12 mouse cellular contexts compared by ENCODE assay signal in genomic region chr4:32170460-32171192, GRCm38 (mm10).
DNase-seq lines count a peak whose midpoint lies in the region; ATAC-seq lines count a peak whose summit lies in the region.
"Had no signal": no experiment of that assay in that cellular context is flagged by ENCODE, and none has a peak within 500 bp of the region (broad histone marks: within the 10 kb centered on the region; RNA-seq: fewer than 3 reads in every experiment).

No protein-coding gene starts in this region.

- no peak overlapping the region for H3K9ac ChIP-seq in forebrain, embryonic 14.5 days (ENCODE audit: low read length)

- no peak overlapping the region for H3K4me3 ChIP-seq in forebrain, embryonic 10.5 days
- no peak overlapping the region for H3K4me3 ChIP-seq in forebrain, embryonic 14.5 days (ENCODE audit: low read depth, low read length)
- H3K4me3 ChIP-seq in megakaryocyte, embryonic 14.5 days (replicated peaks), result peak overlapping the region; percentile 71

- 0 out of 2 replicates have a peak, but pooled peaks cover 2% of the 10 kb centered on the region for H3K9me3 ChIP-seq in forebrain, embryonic 10.5 days
- H3K9me3 ChIP-seq in forebrain, embryonic 14.5 days (replicated peaks; ENCODE audit: control insufficient read depth, low read length), result no peaks in the 10 kb centered on the region
- H3K9me3 ChIP-seq in megakaryocyte, embryonic 14.5 days, result peaks cover 7% of the 10 kb centered on the region

- no peak for ATAC-seq in forebrain, embryonic 14.5 days
- ATAC-seq: forebrain, embryonic 16.5 days had no signal

- peaks cover 62% of the 10 kb centered on the region for H3K4me1 ChIP-seq in forebrain, embryonic 10.5 days
- 0 out of 2 replicates have a peak, but pooled peaks cover 7% of the 10 kb centered on the region for H3K4me1 ChIP-seq in forebrain, embryonic 14.5 days (ENCODE audit: control insufficient read depth, insufficient read depth, low read length)
- H3K4me1 ChIP-seq in megakaryocyte, embryonic 14.5 days, result peaks cover 15% of the 10 kb centered on the region

- no peak overlapping the region for H3K4me2 ChIP-seq in forebrain, embryonic 14.5 days (ENCODE audit: low read length)

- 70% methylated on average over 15 of the region's 15 CpGs for WGBS in forebrain, embryonic 10.5 days
- 73% methylated on average over 15 of the region's 15 CpGs for WGBS in forebrain, embryonic 14.5 days

- peak overlapping the region; percentile 26; the same call in 1 of the 2 replicates for H3K27ac ChIP-seq in forebrain, embryonic 10.5 days
- no peak overlapping the region for H3K27ac ChIP-seq in forebrain, embryonic 14.5 days (ENCODE audit: low read depth, low read length)

- DNase-seq in forebrain, embryonic 10.5 days (ENCODE audit: extremely low spot score, low spot score), result no peak
- DNase-seq in forebrain, embryonic 14.5 days (ENCODE audit: low spot score), result no peak
- DNase-seq in thymus, postnatal 25 days, result peak; percentile 27
- no peak for DNase-seq in thymus, postnatal 14 days
- no peak for DNase-seq in ovary, postnatal 14 days (ENCODE audit: low spot score)
- DNase-seq in gastrocnemius, postnatal 10 days, result no peak
- no peak for DNase-seq in ovary, postnatal 10 days (ENCODE audit: low spot score)
- DNase-seq: cerebellum, adult 9-11 months; kidney, adult 11 months; lung, adult 2 months had no signal

- H3K27me3 ChIP-seq in forebrain, embryonic 10.5 days (ENCODE audit: poor library complexity, severe bottlenecking), result peaks cover 13% of the 10 kb centered on the region
- no peaks in the 10 kb centered on the region for H3K27me3 ChIP-seq in forebrain, embryonic 14.5 days (replicated peaks; ENCODE audit: control insufficient read depth, insufficient read depth, low read length)
- H3K27me3 ChIP-seq in megakaryocyte, embryonic 14.5 days (replicated peaks), result peaks cover 4% of the 10 kb centered on the region

- H3K36me3 ChIP-seq in forebrain, embryonic 10.5 days (replicated peaks), result no peaks in the 10 kb centered on the region
- H3K36me3 ChIP-seq in forebrain, embryonic 14.5 days (ENCODE audit: control insufficient read depth, insufficient read depth, low read length), result no peaks in the 10 kb centered on the region
- H3K36me3 ChIP-seq in megakaryocyte, embryonic 14.5 days (replicated peaks; ENCODE audit: low read length), result no peaks in the 10 kb centered on the region
